Mouse (Mus musculus) lung, postnatal 0 days (tissue): ENCODE results near the gene Btbd2.

ENCODE experiments used
- CTCF ChIP-seq: IDR thresholded peaks from 2 replicates; pipeline ENCODE4 v1.5.1; 2016; ENCODE audit warnings: antibody characterized with exemption, mild to moderate bottlenecking
- EP300 ChIP-seq: IDR thresholded peaks from 2 replicates; pipeline ENCODE4 v1.6.1; 2016; ENCODE audit warnings: antibody characterized with exemption, mild to moderate bottlenecking, control low read depth

DNA sequence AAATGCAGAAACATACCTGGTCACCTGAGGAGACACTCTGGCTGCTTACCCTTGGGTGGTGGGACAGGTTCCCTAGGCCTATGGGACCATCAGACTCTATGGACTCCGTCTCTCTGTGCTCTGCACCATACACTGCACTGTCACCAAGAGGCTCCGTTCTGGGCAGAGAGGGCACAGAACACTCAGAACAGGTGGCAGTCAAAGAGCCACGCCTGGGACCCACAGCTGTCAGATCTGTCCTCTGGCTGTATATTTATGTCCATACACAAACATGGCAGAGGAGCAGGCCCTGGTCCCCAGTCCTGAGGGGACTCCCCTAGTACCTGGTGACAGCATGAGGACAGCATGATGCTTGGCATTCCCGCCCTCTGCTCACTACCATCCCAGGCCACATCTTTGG is 31.1 kb downstream of the Btbd2 start:
- TF ChIP-seq CTCF (no peak), EP300 (no peak)
